Mouse (Mus musculus) urinary bladder, postnatal 10 days (tissue): ENCODE results near the gene Brd9.
"Not testable (repeated sequence)": the region's sequence is repeated elsewhere in the genome, so short reads cannot be mapped to it uniquely, and the experiment has no call there.

Experiments
- DNase-seq: peaks from one replicate; pipeline ENCODE4 v3.0.0; 2022; ENCODE audit warnings: low spot score

Brd9 gene

DNA sequence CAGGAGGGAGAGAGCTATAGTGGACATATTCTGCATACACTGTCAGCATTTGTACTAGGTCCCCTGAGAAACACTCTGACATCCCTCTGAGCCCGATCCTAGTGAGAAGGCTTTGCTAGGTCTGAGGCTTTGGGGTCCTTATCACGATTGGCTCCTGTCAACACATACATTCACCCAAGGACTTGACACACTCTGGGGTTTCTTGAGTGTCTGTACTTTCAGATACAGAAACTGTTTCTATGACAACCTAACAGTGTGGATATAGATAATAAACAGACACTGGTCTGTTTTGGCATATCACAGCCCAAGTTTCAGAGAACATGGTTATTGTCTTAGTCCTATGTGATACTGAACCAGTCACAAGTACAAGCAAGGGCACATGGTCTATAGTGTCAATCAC, 53.1 kb downstream of the Brd9 start:
- no peak for DNase-seq

DNA sequence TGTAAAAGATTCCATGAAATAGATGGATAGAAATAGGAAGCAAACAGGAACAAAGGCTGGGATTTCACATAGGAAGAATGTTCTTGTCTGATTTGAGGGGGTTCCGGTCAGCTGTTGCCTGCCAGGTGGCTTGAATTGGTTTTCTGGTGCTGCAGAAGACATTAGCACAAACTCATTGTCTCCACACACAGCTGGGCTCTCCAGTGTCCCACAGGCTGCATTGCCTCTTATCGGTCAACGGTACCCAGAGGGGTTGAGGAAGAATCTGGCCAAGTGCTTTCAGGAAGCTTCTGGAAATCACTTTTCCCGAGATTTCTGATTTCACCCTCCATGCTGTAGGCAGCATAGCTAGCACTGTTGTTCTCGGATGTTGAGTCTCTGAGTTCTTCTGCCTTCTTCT, 53.7 kb downstream of the Brd9 start:
- DNase-seq, result no peak

DNA sequence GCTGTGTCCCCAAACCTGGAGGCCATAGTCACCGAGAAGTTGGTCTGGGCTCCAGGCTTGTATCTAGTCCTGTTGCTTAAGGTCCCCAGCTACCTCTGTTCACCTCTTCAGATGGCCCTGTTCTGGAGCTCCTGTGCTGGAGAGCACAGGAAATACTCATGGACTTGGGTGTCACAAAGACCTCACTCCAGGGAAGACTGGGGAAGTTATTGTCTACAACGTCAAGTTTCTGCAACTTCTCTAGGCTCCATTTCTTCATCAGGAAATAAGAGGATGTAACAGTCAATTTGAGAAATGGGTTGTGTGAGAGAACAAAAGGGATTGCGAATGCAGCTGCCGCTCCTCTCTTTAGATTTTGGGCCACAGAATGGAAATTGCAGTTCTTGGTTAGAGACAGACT, 58.8 kb downstream of the Brd9 start:
- DNase-seq, result no peak

DNA sequence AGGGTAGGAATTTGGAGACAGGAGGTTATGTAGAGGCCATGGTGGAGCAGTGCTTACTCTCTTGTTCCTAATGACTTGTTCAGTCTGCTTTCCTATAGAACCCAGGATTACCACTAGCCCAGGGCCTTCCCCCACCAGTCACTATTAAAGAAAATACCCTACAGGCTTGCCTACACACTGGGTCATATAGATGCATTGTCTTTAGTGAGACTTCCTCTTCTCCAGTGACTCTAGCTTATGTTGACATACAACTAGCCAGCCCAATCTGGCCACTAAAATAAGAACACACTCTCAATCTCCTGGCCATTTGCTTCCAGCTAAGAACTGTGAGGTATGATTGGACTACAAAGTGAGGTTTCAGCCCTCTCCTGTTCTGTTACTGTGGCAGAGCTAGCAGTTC, 62.9 kb downstream of the Brd9 start:
- DNase-seq, result no peak

DNA sequence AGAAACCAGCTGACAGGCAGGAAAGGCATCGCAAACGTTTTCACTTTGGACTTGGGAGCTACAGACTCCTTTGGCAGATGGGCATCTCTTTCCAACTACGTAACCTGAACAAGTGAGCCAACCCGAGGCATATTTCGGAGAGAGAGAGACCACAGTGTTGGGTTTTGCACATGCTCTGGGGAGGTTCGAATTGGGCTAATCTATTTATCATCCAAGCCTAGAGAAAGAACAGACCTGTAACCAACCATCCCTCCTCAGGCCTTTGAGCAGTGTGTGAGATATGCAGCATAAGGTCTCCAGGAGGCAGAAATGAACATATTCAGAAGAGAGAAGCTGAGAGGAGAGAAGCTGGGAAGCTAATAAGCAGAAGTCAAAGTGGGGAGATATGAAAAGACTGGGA, 63.4 kb downstream of the Brd9 start:
- DNase-seq, result no peak

DNA sequence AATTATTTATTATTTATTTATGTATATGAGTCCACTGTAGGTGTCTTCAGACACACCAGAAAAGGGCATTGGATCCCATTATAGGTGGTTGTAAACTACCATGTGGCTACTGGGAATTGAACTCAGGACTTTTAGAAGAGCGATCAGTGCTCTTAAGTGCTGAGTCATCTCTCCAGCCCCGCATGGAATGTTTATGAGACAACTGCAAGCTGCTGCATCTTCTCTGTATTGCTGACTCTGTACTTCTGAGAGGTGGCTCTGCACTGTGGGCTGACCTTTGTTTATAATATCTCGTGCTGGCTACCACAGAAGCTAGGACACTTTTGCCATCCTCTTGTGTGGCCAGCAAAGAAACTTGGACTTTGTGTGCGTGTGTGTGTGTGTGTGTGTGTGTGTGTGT, 63.9 kb downstream of the Brd9 start:
- DNase-seq, result no peak

DNA sequence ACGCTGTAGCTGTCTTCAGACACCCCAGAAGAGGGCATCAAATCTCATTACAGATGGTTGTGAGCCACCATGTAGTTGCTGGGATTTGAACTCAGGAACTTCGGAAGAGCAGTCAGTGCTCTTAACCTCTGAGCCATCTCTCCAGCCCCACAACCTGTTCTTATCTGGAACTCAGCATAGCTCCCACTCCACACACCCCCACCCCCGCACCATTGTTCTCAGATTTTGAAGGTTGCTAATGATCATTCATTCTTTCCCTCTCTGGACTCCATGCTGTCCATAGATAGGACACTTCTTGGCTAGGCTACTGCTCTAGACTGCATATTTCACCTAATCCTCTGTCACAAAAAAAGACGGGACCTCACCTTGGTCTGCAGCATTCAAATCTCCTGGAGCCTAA, 69.3 kb downstream of the Brd9 start:
- DNase-seq, result not testable (repeated sequence)

DNA sequence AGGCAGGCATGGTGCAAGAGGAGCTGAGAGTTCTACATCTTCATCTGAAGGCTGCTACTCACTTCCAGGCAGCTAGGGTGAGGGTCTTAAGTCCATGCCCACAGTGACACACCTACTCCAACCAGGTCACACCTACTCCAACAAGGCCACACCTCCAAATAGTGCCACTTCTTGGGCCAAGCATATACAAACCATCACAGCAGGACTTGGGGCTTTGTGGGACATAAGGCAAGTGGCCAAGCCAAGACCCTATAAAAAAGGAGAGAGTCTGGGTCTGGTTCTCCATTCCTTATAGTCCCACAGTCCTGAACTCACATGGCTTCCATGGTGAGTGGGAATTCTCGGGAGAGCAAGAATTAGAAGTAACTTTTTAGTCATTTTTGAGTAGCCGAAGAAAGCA, 70.6 kb downstream of the Brd9 start:
- DNase-seq, result not testable (repeated sequence)

DNA sequence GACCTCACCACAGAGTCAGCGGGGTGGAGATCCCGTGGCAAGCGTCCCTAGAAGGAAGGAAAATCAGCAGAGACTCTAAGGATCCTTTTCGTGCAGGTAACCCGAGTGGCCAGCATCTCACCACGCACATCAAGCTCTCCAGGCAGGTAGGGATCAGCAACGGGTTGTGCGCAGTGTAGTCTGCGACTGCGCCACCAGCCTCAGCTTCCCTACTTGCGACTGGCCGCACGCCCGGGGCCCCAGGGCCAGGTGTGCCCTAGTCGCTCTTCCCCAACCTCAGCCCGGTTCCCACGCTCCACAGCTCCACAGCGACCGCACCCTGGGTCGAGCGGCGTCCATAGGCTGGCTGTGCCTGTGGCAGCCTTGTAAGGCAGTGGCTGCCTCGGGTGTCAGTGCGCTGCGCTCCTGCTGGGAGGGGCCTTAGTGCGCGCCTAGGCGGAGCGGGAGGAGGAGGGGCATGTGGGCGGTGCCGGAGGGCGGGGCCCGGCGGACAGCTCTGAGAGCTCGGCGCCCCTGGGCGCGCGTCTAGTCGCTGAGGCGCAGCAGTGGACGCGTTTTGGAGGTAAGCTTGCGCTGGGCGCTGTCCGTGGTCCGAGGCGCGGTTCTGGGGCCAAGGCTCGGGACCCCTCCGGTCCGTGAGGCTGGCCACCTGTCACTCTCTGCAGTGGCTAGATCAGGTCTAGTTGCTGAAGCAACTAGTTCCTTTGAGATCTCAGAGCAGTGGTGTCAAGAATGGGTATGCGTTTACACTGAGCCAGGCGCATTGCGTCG, 71.5 kb downstream of the Brd9 start, which contains the start of gene Tppp:
Gene Tppp (plus strand): TSS at position 460 of the 771 bp plus-strand sequence.
- DNase-seq, result peak; percentile 79

DNA sequence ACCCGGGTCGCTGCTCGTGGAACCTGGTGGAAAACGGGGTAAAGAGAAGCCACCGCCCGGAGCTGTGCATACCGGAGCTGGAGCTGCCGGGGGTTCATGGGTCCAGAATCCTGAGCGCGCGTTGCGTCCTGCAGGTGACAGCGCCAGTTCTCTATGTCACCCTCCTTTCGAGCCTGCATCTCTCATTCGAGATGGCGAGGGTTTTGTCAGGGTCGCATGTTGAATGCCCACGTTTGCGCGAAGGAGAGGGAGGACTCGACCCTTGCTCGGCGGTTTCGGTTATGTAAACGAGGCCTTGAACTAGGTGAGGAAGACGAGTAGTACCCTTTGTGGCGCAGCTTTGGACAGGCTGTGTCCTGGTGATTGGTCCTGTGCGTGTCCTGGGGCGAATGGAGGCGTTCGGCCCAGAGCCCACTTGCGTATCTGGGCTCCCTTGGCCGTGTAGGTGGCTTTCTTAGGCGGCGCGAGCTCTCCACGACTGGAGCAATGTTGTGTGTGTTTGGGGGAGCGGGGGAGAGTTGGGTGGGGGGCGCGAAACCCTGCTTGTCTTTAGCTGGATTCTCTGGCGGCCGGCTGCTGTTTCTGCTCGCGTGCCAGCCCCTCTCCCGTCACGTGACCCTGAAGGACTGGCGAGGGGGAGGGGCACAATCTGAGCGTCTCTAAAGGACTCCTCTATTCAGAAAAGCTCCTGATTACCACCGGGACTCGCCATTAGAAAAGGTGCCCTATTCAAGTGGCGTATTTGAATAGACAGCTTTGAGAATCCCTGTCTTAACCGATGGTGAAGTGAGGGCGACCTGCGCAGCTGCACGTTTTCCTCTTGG, 72.4 kb downstream of the Brd9 start:
- peak; percentile 27 for DNase-seq
